Comparison of ENCODE assay signal across 8 mouse cellular contexts in genomic region chr19:36534766-36535140, GRCm38 (mm10). TPM values are rescaled to one million over a fixed set of nuclear protein-coding genes. Genes with fewer than 3 reads are reported as not detected.
DNase-seq lines count a peak whose midpoint lies in the region; ATAC-seq and TF ChIP-seq lines count a peak whose summit lies in the region.

No protein-coding gene starts in this region.

- intact Hi-C loops in heart, adult 2 months (cut with DNase I) = loop anchor here (5.0 kb wide), 1 partner anchor 203 kb away; the partner anchor contains the start of gene Ppp1r3c

- 0 out of 2 replicates have a peak, but pooled peaks have one; percentile 32 for ATAC-seq in limb, embryonic 13.5 days (ENCODE audit: low FRiP score, low read depth)
- ATAC-seq in megakaryocyte progenitor cell, adult 5-6 weeks (replicated peaks; ENCODE audit: poor library complexity) = no peak

- 0 out of 2 replicates have a peak overlapping the region, but pooled peaks have one; percentile 13 for H3K4me3 ChIP-seq in heart, adult 2 months
- H3K4me3 ChIP-seq in limb, embryonic 13.5 days = no peak overlapping the region

- H3K79me2 ChIP-seq in heart, adult 2 months (replicated peaks; ENCODE audit: control insufficient read depth, insufficient read depth, low read length) = no peaks in the 10 kb centered on the region

- peak; percentile 23 for DNase-seq in embryo, embryonic 11 days
- no peak for DNase-seq in embryo, embryonic 10.5 days (ENCODE audit: low spot score)
- DNase-seq in cerebellum, adult 8-10 months = peak; percentile 76
- DNase-seq in heart, adult 2 months = peak; percentile 27 to 33
- peak; percentile 42 for DNase-seq in kidney, adult 18-20 months
- DNase-seq in retina, postnatal 7 days (ENCODE audit: low read depth, low spot score) = peak; percentile 27

- no peak for TF ChIP-seq EP300 in heart, adult 2 months (IDR thresholded peaks at IDR 0.05; ENCODE audit: insufficient read depth, low read depth, low read length)

- no peak for TF ChIP-seq POLR2A in heart, adult 2 months (IDR thresholded peaks at IDR 0.05; ENCODE audit: insufficient read depth, low read depth, low read length)

- no peak overlapping the region for H3K27ac ChIP-seq in heart, adult 2 months
- H3K27ac ChIP-seq in limb, embryonic 13.5 days = 0 out of 2 replicates have a peak overlapping the region, but pooled peaks have one; percentile 6

- peaks cover 1% of the 10 kb centered on the region; the same call in 1 of the 2 replicates for H3K4me1 ChIP-seq in heart, adult 2 months (ENCODE audit: control insufficient read depth, insufficient read depth, low read length)
- peaks cover 22% of the 10 kb centered on the region for H3K4me1 ChIP-seq in limb, embryonic 13.5 days

- H3K36me3 ChIP-seq in heart, adult 2 months (ENCODE audit: control insufficient read depth, insufficient read depth, low read length) = no peaks in the 10 kb centered on the region
- H3K36me3 ChIP-seq in limb, embryonic 13.5 days = no peaks in the 10 kb centered on the region

- peak overlapping the region; percentile 46 for H3K4me2 ChIP-seq in limb, embryonic 13.5 days (replicated peaks)

- H3K9ac ChIP-seq in heart, adult 2 months (ENCODE audit: low read depth, low read length) = no peak overlapping the region
- H3K9ac ChIP-seq in limb, embryonic 13.5 days = no peak overlapping the region

- 2% methylated on average over 8 of the region's 8 CpGs for WGBS in heart, adult 2 months
- WGBS in limb, embryonic 13.5 days = 48% methylated on average over 8 of the region's 8 CpGs

- H3K9me3 ChIP-seq in limb, embryonic 13.5 days = no peaks in the 10 kb centered on the region

- no peaks in the 10 kb centered on the region for H3K27me3 ChIP-seq in heart, adult 2 months (ENCODE audit: control insufficient read depth, insufficient read depth, low read length)
- 0 out of 2 replicates have a peak, but pooled peaks cover 6% of the 10 kb centered on the region for H3K27me3 ChIP-seq in limb, embryonic 13.5 days

- no peak for TF ChIP-seq CTCF in heart, adult 2 months (IDR thresholded peaks at IDR 0.05)

RNA-seq across cellular contexts. Expression of gene Hectd2, which starts 19.7 kb away (rescaled TPM):
- total RNA-seq in heart, adult 2 months (2021) = 1 to 10 TPM; 1.8 to 2.1 TPM
- polyA plus RNA-seq in heart, adult 2 months (2012; rRNA removed) = 0.82 and 1.7 TPM in 2 replicates
- polyA plus RNA-seq in limb, embryonic 13.5 days (2015; fragmentation: Nextera tagmentation; extraction: Ambion mirVana) = 2.7 and 3.1 TPM in 2 replicates
- total RNA-seq in megakaryocyte progenitor cell, adult 5-6 weeks (2015) = 3.4 and 4.2 TPM in 2 replicates
- 1.3 and 1.8 TPM in 2 replicates for total RNA-seq in megakaryocyte progenitor cell, adult 5-6 weeks (2017)
